Mouse (Mus musculus) neutrophil, adult 5-6 weeks (primary cell): Measurements from ENCODE around the gene Zzef1. TPM values are rescaled to one million over a fixed set of nuclear protein-coding genes. Genes with fewer than 3 reads are reported as not detected.

Experiments used
- ATAC-seq: fragments of 151-379, 151-347 bp; 2 replicates; pipeline ENCODE4 v1.8.0; 2017; ENCODE audit warnings: mild to moderate bottlenecking, moderate TSS enrichment; ENCODE audit not compliant: insufficient number of reproducible peaks, poor library complexity, low FRiP score, severe bottlenecking; ENCODE audit errors: extremely low read depth
- total RNA-seq: library from RNA; stranded (forward); fragments of 200-1000 nt; gene quantifications from 2 replicates; pipeline ENCODE4 v1.2.3, GENCODE M21; 2017

Gene Zzef1
- total RNA-seq, 1 experiment from 2014 or later = 77.9 TPM

DNA sequence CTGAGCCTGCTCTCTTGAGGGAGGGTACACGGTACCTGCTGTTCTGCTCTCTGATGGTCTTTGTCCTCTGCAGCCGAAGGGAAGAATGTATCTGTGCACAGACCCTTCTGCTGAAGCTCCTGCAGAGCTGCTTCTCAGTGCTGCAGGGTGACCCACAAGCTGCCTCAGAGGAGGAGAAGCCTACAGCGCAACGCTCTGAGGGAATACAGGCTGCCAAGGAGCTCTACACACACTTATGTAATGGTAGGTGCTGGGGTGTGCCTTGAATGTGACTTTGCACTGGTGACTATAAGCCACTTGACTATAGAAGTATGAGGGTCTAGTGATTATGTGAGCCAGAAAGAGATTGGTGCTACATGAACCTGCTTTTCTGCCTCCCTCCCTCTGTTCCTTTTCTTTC, 57.1 kb downstream of the Zzef1 start:
- ATAC-seq = no peak

DNA sequence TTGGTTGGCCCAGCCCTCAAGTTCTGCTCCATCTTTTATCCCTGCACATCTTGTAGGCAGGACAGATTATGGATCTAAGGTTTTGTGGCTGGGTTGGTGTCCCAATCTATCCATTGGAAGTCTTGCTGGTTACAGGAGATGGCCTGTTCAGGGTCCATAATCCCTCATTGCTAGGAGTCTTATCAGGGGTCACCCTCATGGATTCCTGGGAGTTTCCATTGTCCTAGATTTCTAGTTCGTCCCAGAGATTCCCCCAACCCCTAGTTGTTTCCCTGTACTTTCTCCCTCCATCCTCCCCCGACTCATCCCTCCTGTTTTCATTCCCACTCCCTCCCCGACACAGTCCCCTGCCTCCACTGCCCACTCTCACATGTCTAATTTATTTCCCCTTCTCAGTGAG, 58.2 kb downstream of the Zzef1 start:
- ATAC-seq = no peak

DNA sequence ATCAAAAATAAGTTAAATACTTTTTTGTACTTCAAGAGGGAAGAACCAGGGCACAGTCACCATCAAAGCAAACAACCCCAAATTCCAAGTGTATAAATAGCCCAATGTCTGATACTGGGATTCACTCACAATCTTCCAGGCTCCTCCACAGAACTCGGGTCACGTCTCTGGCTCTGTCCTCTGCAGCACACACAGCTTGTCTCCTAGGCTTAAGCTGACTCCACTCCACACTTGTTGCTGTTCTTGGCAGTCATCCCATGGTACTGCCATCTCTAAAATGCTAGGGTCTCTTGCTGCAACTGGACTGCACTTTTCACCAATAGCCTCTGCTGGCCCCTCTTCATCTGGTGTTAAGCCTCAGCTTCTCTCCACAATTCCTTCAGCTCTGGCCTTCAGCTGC, 60.7 kb downstream of the Zzef1 start:
- no peak for ATAC-seq

DNA sequence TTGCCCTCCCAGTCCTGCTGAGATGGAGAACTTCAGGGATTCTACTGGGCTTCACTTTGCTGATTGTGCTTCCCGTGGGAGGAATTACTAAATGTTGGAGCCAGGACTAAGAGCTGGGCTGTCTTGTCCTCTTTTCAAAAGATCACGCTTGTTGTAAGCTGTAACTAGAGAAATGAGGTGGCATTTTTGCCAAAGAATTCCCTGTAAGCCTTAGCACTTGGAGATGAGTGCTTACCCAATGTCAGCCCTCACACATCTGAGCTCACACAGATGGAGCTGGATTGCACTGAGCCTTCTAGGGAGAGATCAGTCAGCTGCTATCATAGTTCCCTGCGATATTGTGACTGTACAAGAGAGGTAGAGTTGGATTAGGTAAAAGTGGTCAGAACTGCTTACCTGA, 65.2 kb downstream of the Zzef1 start:
- no peak for ATAC-seq

DNA sequence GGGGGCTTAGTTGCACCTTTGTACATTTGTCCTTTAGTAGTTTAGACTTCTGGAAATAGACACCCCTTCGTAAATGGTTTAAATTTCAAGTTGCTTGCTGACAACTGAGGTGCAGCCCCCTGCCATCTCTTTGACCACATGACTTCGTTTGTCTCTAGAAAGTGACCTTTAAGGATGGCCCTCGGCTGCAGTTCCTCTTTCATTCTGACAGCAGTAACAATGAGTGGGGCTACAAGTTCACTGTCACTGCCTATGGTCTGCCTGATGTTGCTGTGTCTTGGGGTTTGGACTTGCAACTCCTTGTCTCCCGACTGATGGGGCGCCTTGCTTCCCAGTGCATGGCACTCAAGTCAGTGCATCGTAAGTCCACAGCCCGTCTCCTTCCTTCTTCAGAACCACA, 70.4 kb downstream of the Zzef1 start:
- no peak for ATAC-seq

DNA sequence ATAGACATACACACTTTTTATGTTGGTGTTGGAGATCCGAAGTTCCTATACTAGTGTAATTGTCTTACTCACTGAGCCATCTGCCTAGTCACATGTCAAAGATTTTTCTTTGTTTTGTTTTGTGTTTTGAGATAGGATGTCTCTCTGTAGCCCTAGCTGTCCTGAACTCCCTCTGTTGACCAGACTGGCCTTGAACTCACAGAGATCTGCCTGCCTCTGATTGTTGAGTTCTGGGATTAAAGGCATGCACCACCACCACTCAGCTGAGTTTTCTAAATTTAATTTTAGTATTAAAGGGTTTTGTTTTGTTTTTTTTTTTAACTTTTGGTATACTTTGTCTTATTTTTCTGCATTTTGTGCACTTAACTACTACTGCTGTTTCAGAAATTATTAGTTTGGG, 76.0 kb downstream of the Zzef1 start:
- ATAC-seq = no peak

DNA sequence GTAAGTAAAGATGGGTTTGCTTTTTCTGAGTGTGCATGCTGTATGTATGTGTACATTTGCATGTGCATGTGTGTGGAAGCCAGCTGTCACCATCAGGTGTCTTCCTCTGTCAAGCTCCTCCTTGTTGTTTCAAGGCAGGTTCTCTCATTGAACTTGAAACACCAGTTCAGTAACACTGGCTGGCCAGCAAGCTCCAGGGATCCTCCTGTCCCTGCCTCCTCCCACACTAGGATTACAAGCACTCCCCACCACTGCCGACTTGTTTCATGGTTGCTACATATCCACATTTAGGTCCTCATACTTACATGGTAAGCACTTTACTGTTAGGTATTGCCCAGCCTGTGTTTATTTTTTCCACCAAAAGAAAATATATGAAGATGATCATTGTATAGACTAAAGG, 96.6 kb downstream of the Zzef1 start:
- no peak for ATAC-seq

DNA sequence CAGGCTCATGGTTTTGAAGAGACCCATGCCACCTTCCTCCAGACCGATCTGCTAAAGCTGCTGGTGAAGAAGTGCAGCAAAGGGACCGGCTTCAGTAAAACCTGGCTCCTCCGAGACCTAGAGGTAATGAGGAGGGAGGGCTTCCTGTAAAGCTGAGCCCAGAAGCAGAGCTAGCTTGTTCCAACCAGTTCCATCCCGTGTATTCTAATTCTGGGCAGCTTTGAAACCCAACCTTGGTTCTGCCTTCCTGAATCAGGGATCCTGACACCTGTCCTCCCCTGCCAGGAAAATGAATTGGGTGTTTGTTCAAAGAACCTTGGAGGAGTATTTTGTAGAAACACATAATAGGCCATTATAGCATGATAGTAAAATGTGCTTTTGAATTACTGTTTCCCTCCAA, 112.4 kb downstream of the Zzef1 start:
- ATAC-seq = no peak

DNA sequence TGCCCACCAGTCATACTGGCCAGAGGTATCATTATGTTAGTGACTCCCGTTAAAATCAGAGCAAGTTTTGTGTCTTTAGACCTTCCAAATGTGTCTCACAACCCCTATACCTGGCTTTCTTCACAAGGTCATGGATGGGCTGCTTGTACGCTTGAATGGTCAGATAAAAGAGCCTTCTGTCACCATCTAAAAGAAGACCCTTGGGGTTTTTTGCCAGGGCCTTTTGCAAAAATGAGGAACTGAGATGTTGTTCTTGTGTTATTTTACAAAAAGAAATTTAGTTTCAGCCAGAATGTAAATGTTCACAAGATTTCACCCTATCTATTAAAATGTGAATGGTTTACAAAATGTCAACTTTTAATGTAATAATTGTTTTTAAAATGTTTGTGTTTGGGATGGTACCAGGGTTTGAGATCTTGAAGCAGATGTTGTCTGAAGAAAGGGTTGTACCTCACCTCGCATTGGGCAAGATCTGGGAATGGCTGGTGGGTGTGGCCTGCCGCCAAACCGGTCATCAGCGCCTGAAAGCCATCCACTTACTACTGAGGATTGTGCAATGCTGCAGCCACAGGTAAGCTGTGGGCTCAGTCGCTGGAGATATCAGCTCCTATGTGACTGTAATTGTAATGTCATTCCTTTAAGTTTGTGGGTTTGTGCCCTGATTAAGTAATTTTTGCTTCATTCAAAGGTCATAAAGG, 121.4 kb downstream of the Zzef1 start:
- no peak for ATAC-seq

DNA sequence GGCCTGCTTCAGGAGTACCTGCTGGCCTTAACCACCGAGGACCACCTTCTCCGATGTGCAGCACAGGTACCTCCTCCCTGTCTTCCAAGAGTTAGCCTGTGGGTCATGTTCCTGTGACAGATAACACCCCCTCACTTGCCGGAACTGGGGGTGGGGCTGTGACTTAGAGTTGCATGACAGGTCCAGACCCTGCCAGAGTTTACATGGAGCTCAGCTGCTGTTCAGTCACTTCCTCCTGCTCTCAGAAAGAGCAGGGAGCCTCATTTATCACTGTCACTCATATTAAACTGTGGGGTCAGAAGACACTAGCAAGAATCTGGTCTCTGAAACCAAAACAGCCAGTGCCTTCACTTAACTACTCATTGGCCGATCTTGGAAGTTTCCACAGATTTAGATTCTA, 127.1 kb downstream of the Zzef1 start:
- ATAC-seq = no peak

DNA sequence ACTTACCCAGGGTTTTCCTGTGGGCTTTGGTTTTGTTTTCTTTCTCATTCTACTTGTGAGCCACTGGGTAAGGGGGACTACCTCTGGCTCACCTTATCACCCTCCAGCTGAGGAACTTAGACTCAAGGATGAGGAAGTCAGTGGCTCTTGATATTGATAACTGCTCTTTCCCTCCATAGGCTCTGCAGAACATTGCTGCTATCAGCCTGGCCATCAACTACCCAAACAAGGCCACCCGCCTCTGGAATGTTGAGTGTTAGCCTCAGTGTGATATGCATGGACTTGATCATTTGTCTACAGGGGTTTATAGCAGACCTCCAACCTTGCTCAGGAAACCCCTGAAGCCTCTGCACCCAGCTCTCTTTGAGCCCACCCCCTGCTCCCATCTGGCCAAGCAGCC, 128.4 kb downstream of the Zzef1 start:
- ATAC-seq = no peak

DNA sequence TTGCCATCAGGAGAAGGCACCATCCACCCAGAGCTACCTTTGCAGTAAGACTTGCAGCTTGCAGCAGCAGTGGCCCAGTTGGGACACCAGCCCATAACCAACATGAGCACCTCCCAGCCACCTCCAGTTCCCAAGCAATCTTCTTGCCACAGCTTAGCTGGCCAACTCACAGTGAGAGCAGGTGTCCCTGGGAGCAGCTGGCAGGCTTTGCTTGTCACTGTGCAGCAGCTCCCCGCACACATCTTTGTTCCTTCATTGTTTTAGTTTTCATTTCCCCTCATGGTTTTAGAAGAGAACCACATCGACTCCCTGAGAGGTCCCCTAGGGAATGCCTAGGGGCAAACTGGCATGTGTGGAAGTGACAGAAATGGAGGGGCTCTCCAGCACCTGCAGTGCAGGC, 129.0 kb downstream of the Zzef1 start:
- ATAC-seq = no peak

DNA sequence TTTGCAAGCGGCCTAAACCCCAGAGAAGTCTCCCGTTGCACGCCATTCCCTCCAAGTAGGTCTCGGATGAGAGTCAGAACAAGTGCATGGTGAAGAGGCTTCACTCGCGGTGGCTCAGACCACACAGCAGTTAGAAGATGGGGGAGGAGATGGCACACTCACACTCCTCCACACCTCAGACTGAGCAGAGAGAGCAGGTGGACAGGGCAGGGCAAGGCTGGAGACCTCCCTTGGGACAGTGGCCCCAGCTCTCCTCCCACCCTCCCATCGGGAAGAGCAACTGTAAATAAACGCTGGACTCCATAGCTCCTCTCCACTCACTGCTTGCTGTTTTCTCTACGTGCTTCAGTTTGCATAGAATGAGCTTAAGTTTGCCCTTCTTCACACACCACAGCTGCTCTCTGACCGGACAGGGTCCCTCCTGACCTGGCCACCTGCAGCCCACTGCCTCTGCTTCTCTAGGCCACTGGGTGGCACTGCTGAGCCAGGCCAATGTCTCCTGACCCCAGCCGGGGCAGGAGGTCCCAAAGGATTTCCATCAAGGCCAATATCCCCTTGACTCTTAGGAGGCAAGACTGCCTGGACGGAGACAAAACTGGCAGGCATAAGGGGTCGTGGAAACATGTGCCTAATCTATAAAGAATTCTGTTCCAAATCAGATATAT, 130.3 kb downstream of the Zzef1 start:
- ATAC-seq = 0 out of 2 replicates have a peak, but pooled peaks have one; percentile 50

DNA sequence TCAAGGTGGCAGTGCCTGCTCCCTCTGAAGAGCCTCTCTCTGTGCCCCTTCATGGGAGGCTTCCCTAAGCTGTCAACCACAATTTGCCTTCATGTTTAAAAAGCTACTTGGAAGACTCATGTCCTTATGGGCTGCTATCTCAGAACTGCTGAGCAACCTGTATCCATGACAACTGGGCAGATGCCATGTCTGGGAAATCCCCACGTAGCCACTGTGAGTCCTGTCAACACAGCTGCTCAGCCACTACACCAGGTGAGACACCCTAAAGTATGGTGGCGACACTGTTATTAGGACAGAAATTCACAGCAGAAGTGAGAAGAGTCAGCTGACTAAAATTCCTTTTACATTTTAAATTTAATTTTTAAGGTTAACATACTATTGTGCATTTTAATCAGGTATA, 132.5 kb downstream of the Zzef1 start:
- ATAC-seq = peak; percentile 49; the same call in 1 of the 2 replicates

DNA sequence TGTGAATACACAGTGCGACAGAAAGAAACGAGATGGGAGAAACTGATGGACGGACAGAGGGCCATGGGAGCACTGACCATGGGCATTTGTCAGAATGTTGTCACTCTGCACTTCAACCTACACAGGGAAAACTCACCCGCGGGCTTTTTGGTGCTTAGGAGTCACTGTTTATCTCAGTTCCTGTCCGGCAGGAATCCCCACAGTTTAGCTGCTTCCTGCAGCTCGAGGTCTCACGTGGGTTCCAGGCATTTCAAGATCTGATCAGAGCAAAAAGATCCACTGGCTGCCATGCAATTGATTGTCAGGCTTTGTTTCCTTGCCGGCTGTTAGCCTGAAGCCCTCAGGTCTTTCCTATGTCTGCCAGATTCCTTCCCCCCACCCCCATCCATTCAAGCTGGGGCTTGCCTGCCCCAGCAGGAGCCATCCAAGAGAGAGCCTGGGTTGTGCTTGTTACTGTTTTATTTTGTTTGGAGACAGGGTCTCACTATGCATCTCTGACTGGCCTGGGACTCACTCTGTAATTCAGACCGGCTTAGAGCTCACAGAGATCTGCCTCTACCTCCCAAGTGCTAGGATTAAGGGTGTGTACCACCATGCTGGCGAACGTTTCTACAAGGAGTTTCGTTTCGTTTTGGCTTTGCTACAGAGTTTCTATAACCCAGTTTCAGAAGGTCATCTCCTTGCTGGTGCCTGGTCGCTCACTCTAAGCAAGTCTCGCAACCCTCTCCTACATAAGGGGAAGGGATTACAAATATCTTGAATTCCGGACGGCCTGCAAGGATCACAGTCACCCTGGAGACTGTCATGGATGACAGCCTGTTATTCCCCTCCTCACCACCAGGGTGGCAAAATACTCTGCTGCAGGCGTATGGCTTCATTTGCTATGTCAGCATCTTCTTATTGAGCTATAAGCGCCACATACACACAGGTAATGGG, 144.4 kb downstream of the Zzef1 start:
- ATAC-seq = peak; percentile 87

DNA sequence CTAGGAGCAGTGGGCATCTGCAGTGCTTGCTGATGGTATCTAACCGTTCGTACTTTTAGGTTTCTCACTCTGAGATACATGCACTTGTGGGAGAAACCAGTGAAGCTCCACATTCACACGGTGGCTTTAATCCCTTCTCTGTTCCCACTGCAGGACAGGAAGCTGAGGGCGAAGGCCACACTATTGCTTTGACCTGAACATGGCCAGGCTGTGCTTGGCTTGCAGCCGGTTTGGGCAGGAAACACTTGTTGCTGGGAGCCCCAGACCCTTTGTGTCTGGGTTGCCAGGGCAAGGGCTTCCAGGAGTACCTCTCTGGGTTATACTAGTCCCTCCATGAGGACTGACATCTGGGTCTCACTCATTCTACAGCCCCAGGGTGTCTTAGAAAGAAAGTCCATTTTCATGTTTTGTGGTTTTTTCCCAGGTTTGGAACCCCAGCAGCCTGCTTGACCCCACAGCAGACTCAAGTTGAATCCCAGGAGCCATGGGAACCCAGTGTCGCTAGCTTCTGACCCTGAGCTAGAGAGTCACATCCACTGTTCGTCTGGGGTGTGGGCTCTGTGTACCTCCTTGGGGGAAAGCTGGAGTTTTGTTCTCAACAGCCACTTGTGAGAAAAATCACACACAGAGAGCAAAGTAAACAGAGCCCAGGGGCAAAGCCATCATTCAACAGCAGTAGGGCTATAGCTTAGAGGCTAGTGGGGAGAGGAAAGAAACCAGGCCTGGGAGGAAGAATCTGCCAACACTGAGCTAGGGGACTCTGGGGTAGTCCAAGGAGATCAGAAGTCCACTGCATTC, 149.2 kb downstream of the Zzef1 start:
- ATAC-seq = no peak

DNA sequence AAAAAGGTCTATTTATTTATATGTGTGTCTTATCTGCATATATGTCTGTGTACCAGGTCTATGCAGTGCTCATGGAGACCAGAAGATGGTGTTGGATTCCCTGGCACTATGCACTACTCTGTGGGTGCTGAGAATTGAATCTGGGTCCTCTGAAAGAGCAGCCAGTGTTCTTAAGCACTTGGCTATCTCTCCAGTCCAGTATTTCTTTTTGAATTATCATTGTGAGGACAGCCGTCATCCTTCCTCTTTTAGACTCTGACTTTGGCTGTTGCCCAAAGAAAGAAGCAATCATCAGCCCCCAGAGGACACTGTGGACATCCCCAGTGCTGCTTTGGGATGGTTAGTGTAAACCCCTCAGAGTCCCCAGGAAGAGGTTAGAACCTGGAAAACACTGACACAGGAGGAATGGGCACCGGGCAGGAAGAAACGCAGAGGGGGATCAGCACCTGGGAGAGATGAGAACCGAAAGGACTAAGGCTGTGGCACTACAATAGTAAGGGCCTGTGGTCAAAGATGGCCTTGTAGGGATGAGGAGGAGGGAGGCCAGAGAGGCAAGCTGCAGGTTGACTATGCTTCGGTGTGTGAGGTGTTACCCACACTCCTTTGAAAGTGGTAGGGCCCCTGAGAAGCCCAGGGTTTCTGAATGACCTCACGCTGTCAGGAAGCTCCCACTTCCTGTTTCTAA, 150.0 kb downstream of the Zzef1 start:
- ATAC-seq = peak; percentile 47

DNA sequence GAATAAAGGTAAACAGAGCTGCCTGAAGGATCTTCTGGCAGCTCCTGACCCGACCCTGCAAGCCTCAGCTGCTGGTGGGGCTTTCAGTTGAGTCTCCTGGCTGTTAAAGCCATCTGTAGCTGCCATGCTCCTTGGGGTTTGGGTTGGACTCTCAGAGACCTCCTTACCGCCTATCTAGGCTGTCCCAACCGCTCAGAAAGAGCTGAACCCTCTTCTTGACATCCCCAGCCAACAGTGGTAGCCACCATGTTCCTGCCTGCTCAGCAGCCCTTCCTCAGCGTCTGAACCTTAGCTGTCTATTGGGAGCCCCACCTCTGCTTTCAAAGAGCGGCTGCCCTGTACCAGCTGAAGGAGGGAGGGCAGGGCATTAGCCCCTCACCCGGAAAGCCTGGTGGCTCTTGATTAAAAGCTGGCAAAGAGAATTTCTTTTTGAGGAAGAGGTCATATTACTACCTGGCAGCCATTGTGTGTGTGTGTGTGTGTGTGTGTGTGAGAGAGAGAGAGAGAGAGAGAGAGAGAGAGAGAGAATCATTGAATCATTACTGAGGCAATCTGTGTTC, 150.6 kb downstream of the Zzef1 start:
- ATAC-seq = no peak; the same call in 1 of the 2 replicates
